Mouse (Mus musculus): ENCODE measurements around the gene Bpifc. TPM values are rescaled to one million over a fixed set of nuclear protein-coding genes. Genes with fewer than 3 reads are reported as not detected.
A peak's percentile ranks its signal among the peaks of the same experiment; 100 is the strongest.

Bpifc gene
- polyA plus RNA-seq, 1 experiment from 2014 or later, result 0.04 TPM

GRCm38 (mm10) chr10:85916498-85917309, 95.0 kb downstream of the Bpifc start, which contains the start of gene Prdm4:
Gene Prdm4 (minus strand): TSS chr10:85917142.
- peak within 1 kb of the TSS; percentile 84 for H3K4me3 ChIP-seq (ENCODE audit: low read depth, low read length)
- peak within 1 kb of the TSS; percentile 88 for H3K4me2 ChIP-seq (ENCODE audit: low read depth, low read length)
- peak; percentile 98 for ATAC-seq (ENCODE audit: low read depth)
- peak within 1 kb of the TSS; percentile 84 for H3K9ac ChIP-seq (ENCODE audit: low read depth, low read length)
- H3K27ac ChIP-seq (ENCODE audit: low read length), result peak within 1 kb of the TSS; percentile 89
- H3K27me3 ChIP-seq (ENCODE audit: control insufficient read depth, insufficient read depth, low read depth, low read length), result peaks cover 2% of the 10 kb centered on the region; the same call in 1 of the 2 replicates
- peaks cover 2% of the 10 kb centered on the region; the same call in 1 of the 2 replicates for H3K36me3 ChIP-seq (ENCODE audit: control insufficient read depth, insufficient read depth)
- no peaks in the 10 kb centered on the region for H3K9me3 ChIP-seq (replicated peaks; ENCODE audit: control insufficient read depth, low read length)
- under 1% methylated on average over 90 of the region's 90 CpGs for WGBS (ENCODE audit: insufficient replicate concordance)
- H3K4me1 ChIP-seq (ENCODE audit: control insufficient read depth, low read depth, low read length), result peaks cover 14% of the 10 kb centered on the region

Other genes starting within 250 kb of the Bpifc start
- gene Pwp1, start 182.4 kb downstream of the Bpifc start, polyA plus RNA-seq (2015; fragmentation: Nextera tagmentation; extraction: Ambion mirVana), result 23.6 and 24.4 TPM in 2 replicates
- 3.8 and 4.1 TPM in 2 replicates for gene Prdm4, start 94.8 kb downstream of the Bpifc start, polyA plus RNA-seq (2015; fragmentation: Nextera tagmentation; extraction: Ambion mirVana)
- not detected in 2 replicates for gene Ascl4, start 84.2 kb downstream of the Bpifc start, polyA plus RNA-seq (2015; fragmentation: Nextera tagmentation; extraction: Ambion mirVana)
- 61.2 and 65.3 TPM in 2 replicates for gene Rtcb, start 54.1 kb downstream of the Bpifc start, polyA plus RNA-seq (2015; fragmentation: Nextera tagmentation; extraction: Ambion mirVana)
- 60.6 and 64.8 TPM in 2 replicates for gene Fbxo7, start 10.1 kb upstream of the Bpifc start, polyA plus RNA-seq (2015; fragmentation: Nextera tagmentation; extraction: Ambion mirVana)

All from liver, embryonic 16.5 days (tissue).